Mouse (Mus musculus): Measurements from ENCODE around the gene Naif1. TPM values are rescaled to one million over a fixed set of nuclear protein-coding genes. Genes with fewer than 3 reads are reported as not detected.

The Naif1 gene
- total RNA-seq, 1 experiment from 2014 or later = 2.4 TPM

Other genes starting within 250 kb of the Naif1 start
- gene Pomt1, start 213.9 kb upstream of the Naif1 start, total RNA-seq (2017) = 25.3 and 28.3 TPM in 2 replicates
- 32.3 and 33.3 TPM in 2 replicates for gene Uck1, start 190.3 kb upstream of the Naif1 start, total RNA-seq (2017)
- 37.5 and 47.3 TPM in 2 replicates for gene Golga2, start 163.1 kb upstream of the Naif1 start, total RNA-seq (2017)
- 230 and 365 TPM in 2 replicates for gene Swi5, start 162.4 kb upstream of the Naif1 start, total RNA-seq (2017)
- 76.7 and 78.2 TPM in 2 replicates for gene Ciz1, start 98.1 kb upstream of the Naif1 start, total RNA-seq (2017)
- not detected in 2 replicates for gene Dnm1, start 97.1 kb upstream of the Naif1 start, total RNA-seq (2017)
- 2.5 and 6.8 TPM in 2 replicates for gene 1110008P14Rik, start 68.5 kb upstream of the Naif1 start, total RNA-seq (2017)
- 91.4 and 276 TPM in 2 replicates for gene Lcn2, start 62.2 kb upstream of the Naif1 start, total RNA-seq (2017)
- 3.5 and 8.7 TPM in 2 replicates for gene Ptges2, start 54.6 kb upstream of the Naif1 start, total RNA-seq (2017)
- 10.8 and 22.3 TPM in 2 replicates for gene Slc25a25, start 988 bp downstream of the Naif1 start, total RNA-seq (2017)
- gene Fam102a, start 84.9 kb downstream of the Naif1 start, total RNA-seq (2017) = 10.0 and 11.6 TPM in 2 replicates
- 35.6 and 43.0 TPM in 2 replicates for gene Dpm2, start 120.4 kb downstream of the Naif1 start, total RNA-seq (2017)
- not detected in 2 replicates for gene Pip5kl1, start 124.3 kb downstream of the Naif1 start, total RNA-seq (2017)
- not detected in 2 replicates for gene 9430097D07Rik, start 125.2 kb downstream of the Naif1 start, total RNA-seq (2017)
- gene St6galnac4, start 136.6 kb downstream of the Naif1 start, total RNA-seq (2017) = 17.5 and 26.0 TPM in 2 replicates
- gene St6galnac6, start 149.3 kb downstream of the Naif1 start, total RNA-seq (2017) = 13.3 TPM in 2 replicates
- gene Ak1, start 171.3 kb downstream of the Naif1 start, total RNA-seq (2017) = 13.1 and 15.8 TPM in 2 replicates
- gene Eng, start 196.1 kb downstream of the Naif1 start, total RNA-seq (2017) = 20.9 and 23.6 TPM in 2 replicates

Data from hematopoietic stem cell, adult 5-6 weeks (primary cell).